Mouse (Mus musculus): Measurements from ENCODE around the gene Clasp2.

DNA sequence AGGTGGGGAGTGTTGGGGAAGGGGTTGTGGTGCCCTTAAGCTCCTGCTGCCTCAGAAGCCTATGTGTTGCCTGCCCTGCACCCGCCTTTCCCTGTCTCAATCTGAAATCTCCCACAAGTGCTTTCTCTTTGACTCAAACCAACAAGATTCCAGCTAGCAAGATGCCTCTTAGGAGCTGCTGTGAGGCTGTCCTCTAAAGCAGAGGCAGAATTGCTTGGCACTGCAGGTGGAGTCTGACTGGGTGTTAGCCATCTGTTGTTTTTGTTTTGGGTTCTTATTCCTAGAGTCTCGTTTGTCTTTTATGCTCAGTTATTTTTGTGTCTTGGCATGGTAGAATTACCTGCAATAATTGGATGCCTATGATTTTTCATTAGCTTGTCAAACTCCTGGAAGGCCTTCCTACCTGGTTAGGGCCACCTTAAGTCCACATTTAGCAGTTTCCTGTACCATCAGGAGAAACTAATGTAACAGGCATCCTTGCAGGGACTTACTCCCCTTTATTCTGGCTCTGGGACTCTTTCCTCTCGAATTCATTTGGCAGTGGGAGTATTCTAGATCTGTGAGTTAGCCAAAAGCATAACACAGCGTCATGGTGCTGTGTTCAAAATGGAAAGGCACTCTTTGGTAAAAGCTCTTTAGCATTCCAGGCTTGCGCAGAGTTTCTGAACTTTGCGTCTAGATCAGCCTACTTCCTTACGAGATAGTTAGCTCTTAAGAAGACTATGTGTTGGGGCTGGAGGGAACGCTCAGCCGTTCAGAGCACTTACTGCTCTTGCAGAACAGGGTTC, 198.0 kb downstream of the Clasp2 start:
- TF ChIP-seq CTCF (conservative IDR thresholded peaks at IDR 0.05; ENCODE audit: low read length) = no peak
- TF ChIP-seq POU5F1 (IDR thresholded peaks at IDR 0.05; ENCODE audit: borderline replicate concordance, low read length) = no peak
- TF ChIP-seq NANOG (IDR thresholded peaks at IDR 0.05; ENCODE audit: borderline replicate concordance, low read length) = no peak
